Mouse (Mus musculus): ENCODE data around the gene Ptchd3. TPM values are rescaled to one million over a fixed set of nuclear protein-coding genes. Genes with fewer than 3 reads are reported as not detected.

Gene Ptchd3
- polyA plus RNA-seq, 1 experiment, result not detected

Other genes with a start within 250 kb of the Ptchd3 start
- 11.3 and 14.7 TPM in 2 replicates for gene B3gntl1, start 157.1 kb upstream of the Ptchd3 start, polyA plus RNA-seq (2012; rRNA removed)
- 45.3 and 49.0 TPM in 2 replicates for gene Metrnl, start 128.7 kb upstream of the Ptchd3 start, polyA plus RNA-seq (2012; rRNA removed)